Mouse (Mus musculus) myocyte (in vitro differentiated cells): ENCODE measurements around the gene Smco2. TPM values are rescaled to one million over a fixed set of nuclear protein-coding genes. Genes with fewer than 3 reads are reported as not detected.

Experiments
- H3K27me3 ChIP-seq: one replicate; pipeline ENCODE4 v1.6.1; 2011; ENCODE audit not compliant: control insufficient read depth, insufficient read depth, insufficient read length
- H3K36me3 ChIP-seq: one replicate; pipeline ENCODE4 v1.6.1; 2011; ENCODE audit not compliant: control insufficient read depth, insufficient read depth
- H3K4me2 ChIP-seq: one replicate; pipeline ENCODE4 v1.6.1; 2011; ENCODE audit warnings: low read depth, control low read depth
- H3K4me3 ChIP-seq: one replicate; pipeline ENCODE4 v1.5.1; 2011; ENCODE audit warnings: mild to moderate bottlenecking, control low read depth, moderate library complexity
- H3K79me2 ChIP-seq: one replicate; pipeline ENCODE4 v1.6.1; 2011; ENCODE audit not compliant: control insufficient read depth, insufficient read depth
- H3ac ChIP-seq: one replicate; pipeline ENCODE4 v1.6.1; 2011; ENCODE audit not compliant: control insufficient read depth, insufficient read length
- CEBPB ChIP-seq: IDR thresholded peaks from 2 replicates; pipeline ENCODE4 v1.6.1; 2011; ENCODE audit warnings: mild to moderate bottlenecking, moderate library complexity; ENCODE audit not compliant: poor library complexity, insufficient read depth, severe bottlenecking
- E2F4 ChIP-seq: IDR thresholded peaks from one replicate; pipeline ENCODE4 v1.6.1; 2011; ENCODE audit warnings: mild to moderate bottlenecking, control low read depth, moderate library complexity; ENCODE audit not compliant: insufficient read depth
- MAX ChIP-seq: IDR thresholded peaks from one replicate; pipeline ENCODE4 v1.6.1; 2011; ENCODE audit warnings: low read depth, mild to moderate bottlenecking, control low read depth
- MYOD1 ChIP-seq, 3 experiments: IDR thresholded peaks; one replicate each; pipeline ENCODE4 v1.6.1; 2011; ENCODE audit warnings: control low read depth in 2 of 3, low read depth in 2 of 3, mild to moderate bottlenecking in 2 of 3, moderate library complexity in 1 of 3; ENCODE audit not compliant: insufficient read length in 2 of 3, control insufficient read depth in 1 of 3
- MYOG ChIP-seq, 3 experiments: IDR thresholded peaks; one replicate each; pipeline ENCODE4 v1.6.1; 2011; ENCODE audit warnings: control low read depth in 2 of 3, low read depth in 2 of 3, mild to moderate bottlenecking in 2 of 3; ENCODE audit not compliant: insufficient read length in 2 of 3, control insufficient read depth in 1 of 3, insufficient read depth in 1 of 3
- POLR2A ChIP-seq: IDR thresholded peaks from one replicate; pipeline ENCODE4 v1.6.1; 2011; ENCODE audit warnings: low read depth, mild to moderate bottlenecking, control low read depth, moderate library complexity; ENCODE audit not compliant: insufficient read length
- POLR2AphosphoS2 ChIP-seq: IDR thresholded peaks from one replicate; pipeline ENCODE4 v1.6.1; 2011; ENCODE audit warnings: low read depth, control low read depth; ENCODE audit not compliant: insufficient read length
- REST ChIP-seq: IDR thresholded peaks from one replicate; pipeline ENCODE4 v1.6.1; 2011; ENCODE audit warnings: mild to moderate bottlenecking, control low read depth, moderate library complexity; ENCODE audit not compliant: insufficient read depth, insufficient read length
- SRF ChIP-seq: IDR thresholded peaks from one replicate; pipeline ENCODE4 v1.6.1; 2011; ENCODE audit warnings: low read depth; ENCODE audit not compliant: control insufficient read depth, insufficient read length
- TCF12 ChIP-seq: IDR thresholded peaks from one replicate; pipeline ENCODE4 v1.6.1; 2011; ENCODE audit warnings: mild to moderate bottlenecking, control low read depth; ENCODE audit not compliant: poor library complexity, insufficient read depth, severe bottlenecking
- TCF3 ChIP-seq: IDR thresholded peaks from one replicate; pipeline ENCODE4 v1.6.1; 2011; ENCODE audit warnings: low read depth, control low read depth; ENCODE audit not compliant: insufficient read length
- USF1 ChIP-seq: IDR thresholded peaks from one replicate; pipeline ENCODE4 v1.6.1; 2011; ENCODE audit warnings: low read depth, mild to moderate bottlenecking, control low read depth, moderate library complexity
- polyA plus RNA-seq: library from polyadenylated mRNA; unstranded; fragments of >200 nt; fragmentation: generic; extraction: Trizol; gene quantifications from one replicate; pipeline ENCODE4 v1.2.1, GENCODE M21; 2012; ENCODE audit warnings: missing spikeins

The Smco2 gene
- polyA plus RNA-seq, 1 experiment = not detected

GRCm38 (mm10) chr6:146884851-146885250 lies 34.9 kb downstream of the Smco2 start:
- peak overlapping the region; percentile 82 for H3K4me2 ChIP-seq
- no peaks in the 10 kb centered on the region for H3K27me3 ChIP-seq
- TF ChIP-seq TCF12 = peak; percentile 86
- TF ChIP-seq MYOD1 (IDR thresholded peaks at IDR 0.05; ENCODE audit: control insufficient read depth in 1 of 3, insufficient read length in 2 of 3, low read depth in 2 of 3) = peak; percentile 35 to 92 (median 78)
- TF ChIP-seq E2F4 = no peak
- no peak for TF ChIP-seq MAX
- no peak for TF ChIP-seq USF1
- no peak for TF ChIP-seq POLR2AphosphoS2
- TF ChIP-seq SRF = no peak
- peak; percentile 71 for TF ChIP-seq TCF3
- no peak for TF ChIP-seq CEBPB
- no peak for TF ChIP-seq REST
- no peak for TF ChIP-seq POLR2A
- peak in 2 of 3 experiments; percentile 76 to 81 for TF ChIP-seq MYOG (IDR thresholded peaks at IDR 0.05; ENCODE audit: control insufficient read depth in 1 of 3, insufficient read depth in 1 of 3, insufficient read length in 2 of 3, low read depth in 2 of 3)
- no peak overlapping the region for H3K4me3 ChIP-seq
- no peak overlapping the region for H3ac ChIP-seq
- no peaks in the 10 kb centered on the region for H3K36me3 ChIP-seq
- peaks cover 15% of the 10 kb centered on the region for H3K79me2 ChIP-seq

- no peak for TF ChIP-seq REST
- TF ChIP-seq SRF = no peak
- TF ChIP-seq MAX = no peak
- peak; percentile 70 for TF ChIP-seq POLR2A
- peak; percentile 2 for TF ChIP-seq TCF3
- peak in 1 of 3 experiments; percentile 66 for TF ChIP-seq MYOD1 (IDR thresholded peaks at IDR 0.05; ENCODE audit: control insufficient read depth in 1 of 3, insufficient read length in 2 of 3, low read depth in 2 of 3)
- no peak for TF ChIP-seq TCF12
- TF ChIP-seq POLR2AphosphoS2 = peak; percentile 89
- TF ChIP-seq E2F4 = no peak
- peak in 1 of 3 experiments; percentile 21 for TF ChIP-seq MYOG (IDR thresholded peaks at IDR 0.05; ENCODE audit: control insufficient read depth in 1 of 3, insufficient read depth in 1 of 3, insufficient read length in 2 of 3, low read depth in 2 of 3)
- TF ChIP-seq USF1 = peak; percentile 8
- Histone ChIP-seq H3K27me3 (no peaks in the 10 kb centered on the region), H3K36me3 (no peaks in the 10 kb centered on the region)
Measured at GRCm38 (mm10) chr6:146887958-146888659, 38.2 kb downstream of the Smco2 start, which contains the start of gene Ppfibp1. Gene Ppfibp1 (plus strand): TSS chr6:146888487.

GRCm38 (mm10) chr6:146888660-146889490 lies 39.0 kb downstream of the Smco2 start:
- TF ChIP-seq POLR2A (no peak), REST (no peak), CEBPB (no peak), USF1 (no peak), MAX (no peak), POLR2AphosphoS2 (no peak), SRF (no peak), MYOG (IDR thresholded peaks at IDR 0.05; ENCODE audit: control insufficient read depth in 1 of 3, insufficient read depth in 1 of 3, insufficient read length in 2 of 3, low read depth in 2 of 3) (no peak), TCF3 (no peak), E2F4 (no peak), MYOD1 (IDR thresholded peaks at IDR 0.05; ENCODE audit: control insufficient read depth in 1 of 3, insufficient read length in 2 of 3, low read depth in 2 of 3) (no peak), TCF12 (no peak)

More at GRCm38 (mm10) chr6:146887958-146888659, 38.2 kb downstream of the Smco2 start, which contains the start of gene Ppfibp1:
- Histone ChIP-seq H3K79me2 (peaks cover 47% of the 10 kb centered on the region), H3ac (peak within 1 kb of the TSS; percentile 74), H3K4me3 (peak within 1 kb of the TSS; percentile 87), H3K4me2 (peak within 1 kb of the TSS; percentile 78)

GRCm38 (mm10) chr6:146890215-146890614 lies 40.3 kb downstream of the Smco2 start:
- H3ac ChIP-seq = no peak overlapping the region
- no peak for TF ChIP-seq POLR2A
- no peak for TF ChIP-seq REST
- TF ChIP-seq SRF = no peak
- no peak for TF ChIP-seq MYOD1 (IDR thresholded peaks at IDR 0.05; ENCODE audit: control insufficient read depth in 1 of 3, insufficient read length in 2 of 3, low read depth in 2 of 3)
- no peak for TF ChIP-seq TCF3
- no peak for TF ChIP-seq POLR2AphosphoS2
- no peak for TF ChIP-seq MYOG (IDR thresholded peaks at IDR 0.05; ENCODE audit: control insufficient read depth in 1 of 3, insufficient read depth in 1 of 3, insufficient read length in 2 of 3, low read depth in 2 of 3)
- TF ChIP-seq E2F4 = no peak
- no peak for TF ChIP-seq USF1
- no peak for TF ChIP-seq CEBPB
- no peak for TF ChIP-seq MAX
- no peak for TF ChIP-seq TCF12

More at GRCm38 (mm10) chr6:146888660-146889490, 39.0 kb downstream of the Smco2 start:
- Histone ChIP-seq H3K79me2 (peaks cover 55% of the 10 kb centered on the region), H3ac (peak overlapping the region; percentile 74), H3K36me3 (no peaks in the 10 kb centered on the region), H3K27me3 (no peaks in the 10 kb centered on the region), H3K4me3 (peak overlapping the region; percentile 87), H3K4me2 (peak overlapping the region; percentile 78)

More at GRCm38 (mm10) chr6:146890215-146890614, 40.3 kb downstream of the Smco2 start:
- Histone ChIP-seq H3K4me3 (peak overlapping the region; percentile 87), H3K79me2 (peaks cover 66% of the 10 kb centered on the region), H3K27me3 (no peaks in the 10 kb centered on the region), H3K4me2 (peak overlapping the region; percentile 78), H3K36me3 (no peaks in the 10 kb centered on the region)
